Mouse (Mus musculus) 3134 (cell line): ENCODE results near the gene Ssu72.

Experiments used
- DNase-seq: peaks from one replicate; pipeline ENCODE4 v3.0.0-alpha.2; 2011; ENCODE audit warnings: low spot score; ENCODE audit not compliant: insufficient read length; ENCODE audit errors: extremely low read depth

The Ssu72 gene

DNA sequence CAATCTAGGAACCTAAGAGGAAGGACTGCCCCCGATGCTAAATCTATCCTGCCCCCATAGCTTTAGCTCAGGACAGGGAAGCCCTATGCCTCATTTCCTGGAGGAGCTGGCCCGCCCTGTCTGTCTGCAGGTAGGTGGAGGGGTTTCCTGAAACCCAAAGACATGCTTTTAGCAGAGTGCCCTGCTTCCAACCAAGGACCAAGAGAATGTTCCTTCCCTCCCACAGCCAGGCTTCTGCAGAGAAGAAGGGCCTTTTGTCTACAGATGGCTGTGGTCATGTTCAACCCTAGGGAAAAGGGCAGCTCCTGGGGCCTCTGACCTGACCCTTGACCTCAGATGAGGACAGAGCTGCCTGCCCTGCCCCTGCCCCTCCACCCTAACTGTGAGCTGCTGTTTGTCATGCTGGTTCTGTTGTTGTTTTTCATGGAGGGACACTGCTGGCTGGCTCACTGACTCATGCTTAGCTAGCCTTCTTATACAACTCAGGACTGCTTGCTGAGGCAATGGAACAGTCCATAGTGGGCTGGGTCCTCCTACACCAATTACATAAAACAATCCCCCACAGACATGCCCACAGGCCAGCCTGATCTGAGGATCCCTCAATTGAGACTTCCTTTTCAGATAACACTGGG, 72.2 kb downstream of the Ssu72 start:
- no peak for DNase-seq

DNA sequence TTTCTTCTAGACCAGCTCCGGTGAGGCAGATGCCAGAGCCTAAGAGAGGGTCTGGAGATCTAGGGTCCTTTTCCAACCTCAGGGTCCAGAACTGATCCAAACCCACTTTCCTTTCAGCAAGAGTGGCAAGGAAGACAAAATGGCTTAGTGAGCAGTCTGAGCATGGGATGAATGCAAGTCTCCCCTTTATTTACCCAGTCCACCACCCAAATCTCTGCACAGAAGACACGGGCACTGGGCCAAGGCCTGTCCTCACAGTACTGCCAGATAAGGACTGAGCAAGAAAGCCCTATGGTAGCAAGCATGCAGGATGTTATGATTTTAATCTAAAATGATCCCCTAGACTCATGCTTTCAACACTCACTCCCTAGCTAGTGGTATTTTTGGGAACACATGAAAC, 73.2 kb downstream of the Ssu72 start:
- DNase-seq = no peak

GRCm38 (mm10) chr4:155779498-155779897, 74.9 kb downstream of the Ssu72 start:
- DNase-seq = no peak

GRCm38 (mm10) chr4:155780895-155781294, 76.3 kb downstream of the Ssu72 start:
- no peak for DNase-seq
